Mouse (Mus musculus) embryo, embryonic 10 days (tissue): ENCODE measurements around the gene Mnat1.
"Not testable (repeated sequence)": the region's sequence is repeated elsewhere in the genome, so short reads cannot be mapped to it uniquely, and the experiment has no call there.

Source experiments
- DNase-seq: peaks from one replicate; pipeline ENCODE4 v3.0.0-alpha.2; 2015; ENCODE audit warnings: low spot score

Mnat1 gene

GRCm38 (mm10) chr12:73147236-73147635 lies 23.7 kb downstream of the Mnat1 start:
- DNase-seq: no peak

- DNase-seq: not testable (repeated sequence)
These were observed 27.5 kb downstream of the Mnat1 start for GRCm38 (mm10) chr12:73151038-73151437.

- no peak for DNase-seq
These were observed 30.6 kb downstream of the Mnat1 start for GRCm38 (mm10) chr12:73154150-73154549.

- DNase-seq: no peak
These were observed 36.8 kb downstream of the Mnat1 start for GRCm38 (mm10) chr12:73160341-73160740.

- DNase-seq: no peak
These were observed 39.1 kb downstream of the Mnat1 start for GRCm38 (mm10) chr12:73162408-73163181.

GRCm38 (mm10) chr12:73170794-73171193 lies 47.3 kb downstream of the Mnat1 start:
- no peak for DNase-seq

GRCm38 (mm10) chr12:73183896-73184295 lies 60.4 kb downstream of the Mnat1 start:
- DNase-seq: peak; percentile 24

- no peak for DNase-seq
These were observed 73.8 kb downstream of the Mnat1 start for GRCm38 (mm10) chr12:73197363-73197762.

GRCm38 (mm10) chr12:73198451-73198850 lies 74.9 kb downstream of the Mnat1 start:
- DNase-seq: no peak

- peak; percentile 32 for DNase-seq
These were observed 75.9 kb downstream of the Mnat1 start for GRCm38 (mm10) chr12:73199375-73199774.

GRCm38 (mm10) chr12:73201587-73201986 lies 78.1 kb downstream of the Mnat1 start:
- peak; percentile 43 for DNase-seq

- DNase-seq: peak; percentile 39
These were observed 82.5 kb downstream of the Mnat1 start for GRCm38 (mm10) chr12:73205710-73206649.

- DNase-seq: no peak
These were observed 83.5 kb downstream of the Mnat1 start for GRCm38 (mm10) chr12:73207008-73207407.

- no peak for DNase-seq
These were observed 83.9 kb downstream of the Mnat1 start for GRCm38 (mm10) chr12:73207461-73207860.

GRCm38 (mm10) chr12:73208518-73208917 lies 85.0 kb downstream of the Mnat1 start:
- no peak for DNase-seq

- DNase-seq: no peak
These were observed 85.6 kb downstream of the Mnat1 start for GRCm38 (mm10) chr12:73209117-73209516.

GRCm38 (mm10) chr12:73210454-73210853 lies 86.9 kb downstream of the Mnat1 start:
- DNase-seq: no peak

GRCm38 (mm10) chr12:73215773-73216172 lies 92.3 kb downstream of the Mnat1 start:
- no peak for DNase-seq

- no peak for DNase-seq
These were observed 95.1 kb downstream of the Mnat1 start for GRCm38 (mm10) chr12:73218632-73219031.

GRCm38 (mm10) chr12:73221235-73221634 lies 97.7 kb downstream of the Mnat1 start:
- DNase-seq: no peak

GRCm38 (mm10) chr12:73223872-73224271 lies 100.4 kb downstream of the Mnat1 start:
- DNase-seq: no peak

- DNase-seq: no peak
These were observed 104.9 kb downstream of the Mnat1 start for GRCm38 (mm10) chr12:73228427-73228826.

- no peak for DNase-seq
These were observed 106.7 kb downstream of the Mnat1 start for GRCm38 (mm10) chr12:73230196-73230595.
